Mouse (Mus musculus) E14TG2a.4 (cell line): ENCODE measurements at regions not wholly inside any gene's neighbourhood (a gene's known extent, or its start where the extent isn't known, plus 50 kb on each side); places are given as distances from the start of the nearest gene placed in this dataset.

Experiments used
- CTCF ChIP-seq: conservative IDR thresholded peaks from 2 replicates; pipeline ENCODE4 v1.5.1; 2014; ENCODE audit warnings: low read length
- POU5F1 ChIP-seq: IDR thresholded peaks from 2 replicates; pipeline ENCODE4 v1.6.1; 2014; ENCODE audit warnings: low read length, borderline replicate concordance

DNA sequence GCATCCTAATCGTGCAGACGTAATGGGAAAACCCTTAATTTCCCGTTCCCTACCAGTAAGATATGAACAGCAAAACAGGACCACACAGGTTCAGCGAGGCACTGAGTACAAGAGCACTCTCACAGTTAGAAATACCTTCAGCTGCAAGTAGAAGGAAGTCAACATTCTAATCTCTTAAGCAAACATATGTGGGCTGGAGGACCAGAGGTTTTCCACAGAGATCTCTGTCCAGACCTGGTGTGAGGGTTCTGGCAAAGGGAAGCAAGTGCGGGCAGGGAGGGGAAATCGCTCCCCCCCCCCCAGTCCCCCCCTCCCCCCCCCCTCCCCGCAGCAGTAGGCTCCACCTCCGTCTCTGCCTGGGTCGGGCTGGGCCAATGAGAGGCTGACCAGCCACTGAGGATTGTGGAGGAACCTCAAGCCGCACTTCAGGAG lies 108.6 kb upstream of the Man2a1 start:
- no peak for TF ChIP-seq CTCF
- no peak for TF ChIP-seq POU5F1
